Mouse (Mus musculus): ENCODE results near the gene Cmss1. TPM values are rescaled to one million over a fixed set of nuclear protein-coding genes. Genes with fewer than 3 reads are reported as not detected.

Gene Cmss1
- polyA plus RNA-seq, 1 experiment = 26.5 TPM

DNA sequence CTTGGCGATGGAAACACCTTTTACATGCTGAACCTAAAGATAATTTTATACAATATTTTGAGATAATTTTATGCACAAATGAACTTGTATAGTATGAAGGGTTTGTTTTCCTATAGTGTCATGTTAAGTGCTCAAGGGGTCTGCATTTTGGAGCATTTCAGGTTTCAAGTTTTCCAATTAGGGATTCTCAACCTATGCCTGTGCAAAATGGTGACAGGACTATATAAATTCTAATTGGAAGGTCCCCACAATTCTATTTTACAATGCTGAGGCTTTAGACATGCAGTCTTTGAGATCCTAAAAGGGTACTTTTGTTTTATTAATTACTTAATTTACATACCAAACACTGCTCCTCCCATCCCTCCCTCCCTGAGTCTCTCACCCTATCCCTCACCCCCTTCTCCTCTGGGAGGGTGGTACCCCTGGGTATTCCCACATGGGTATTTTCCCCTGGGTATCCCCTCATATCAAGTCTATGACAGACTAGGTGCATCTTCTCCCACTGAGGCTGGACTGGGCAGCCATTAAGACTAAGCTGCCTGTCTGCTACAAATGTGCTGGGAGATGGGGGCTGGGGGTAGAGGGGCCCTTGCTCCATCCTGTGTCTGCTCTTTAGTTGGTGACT is 30.8 kb downstream of the Cmss1 start:
- no peaks in the 10 kb centered on the region for H3K27me3 ChIP-seq (ENCODE audit: control insufficient read depth, insufficient read depth, insufficient read length)
- peaks cover 34% of the 10 kb centered on the region for H3K36me3 ChIP-seq (ENCODE audit: control insufficient read depth, insufficient read depth)
- H3K4me3 ChIP-seq = no peak overlapping the region
- no peak overlapping the region for H3K4me2 ChIP-seq (ENCODE audit: low read depth)
- TF ChIP-seq POLR2A (IDR thresholded peaks at IDR 0.05; ENCODE audit: insufficient read length, low read depth) (no peak), E2F4 (IDR thresholded peaks at IDR 0.05; ENCODE audit: insufficient read depth) (no peak), REST (IDR thresholded peaks at IDR 0.05; ENCODE audit: insufficient read depth, insufficient read length) (no peak), TCF3 (IDR thresholded peaks at IDR 0.05; ENCODE audit: insufficient read length, low read depth) (no peak), TCF12 (IDR thresholded peaks at IDR 0.05; ENCODE audit: insufficient read depth, poor library complexity, severe bottlenecking) (no peak), MYOG (IDR thresholded peaks at IDR 0.05; ENCODE audit: control insufficient read depth in 1 of 3, insufficient read depth in 1 of 3, insufficient read length in 2 of 3, low read depth in 2 of 3) (no peak), CEBPB (IDR thresholded peaks at IDR 0.05; ENCODE audit: insufficient read depth, poor library complexity, severe bottlenecking) (no peak), MAX (IDR thresholded peaks at IDR 0.05; ENCODE audit: low read depth) (no peak), SRF (IDR thresholded peaks at IDR 0.05; ENCODE audit: control insufficient read depth, insufficient read length, low read depth) (no peak), USF1 (IDR thresholded peaks at IDR 0.05; ENCODE audit: low read depth) (no peak), MYOD1 (IDR thresholded peaks at IDR 0.05; ENCODE audit: control insufficient read depth in 1 of 3, insufficient read length in 2 of 3, low read depth in 2 of 3) (no peak), POLR2AphosphoS2 (IDR thresholded peaks at IDR 0.05; ENCODE audit: insufficient read length, low read depth) (no peak)
- peaks cover 82% of the 10 kb centered on the region for H3K79me2 ChIP-seq (ENCODE audit: control insufficient read depth, insufficient read depth)
- no peak overlapping the region for H3ac ChIP-seq (ENCODE audit: control insufficient read depth, insufficient read length)

DNA sequence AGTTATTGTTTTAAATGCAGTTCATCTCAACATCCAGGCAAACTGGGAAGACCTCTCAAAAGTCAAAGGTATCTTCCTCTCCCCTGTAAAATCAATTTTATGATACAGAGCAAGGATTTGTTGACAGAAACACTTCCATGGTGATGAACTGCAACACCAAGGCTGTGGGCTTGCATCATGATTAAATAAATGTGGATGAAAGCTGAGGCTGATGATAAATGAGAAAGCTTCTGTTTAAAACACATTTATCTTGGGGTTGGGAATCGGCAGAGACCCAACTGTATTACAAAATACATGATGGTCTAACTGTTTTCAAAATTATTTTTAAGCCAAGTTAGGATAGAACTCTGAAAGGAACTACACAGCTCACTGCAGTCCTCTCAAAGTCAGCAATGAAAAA is 32.8 kb downstream of the Cmss1 start:
- peaks cover 42% of the 10 kb centered on the region for H3K36me3 ChIP-seq (ENCODE audit: control insufficient read depth, insufficient read depth)
- no peak overlapping the region for H3K4me3 ChIP-seq
- no peak for TF ChIP-seq MYOG (IDR thresholded peaks at IDR 0.05; ENCODE audit: control insufficient read depth in 1 of 3, insufficient read depth in 1 of 3, insufficient read length in 2 of 3, low read depth in 2 of 3)
- TF ChIP-seq REST (IDR thresholded peaks at IDR 0.05; ENCODE audit: insufficient read depth, insufficient read length) = no peak
- TF ChIP-seq USF1 (IDR thresholded peaks at IDR 0.05; ENCODE audit: low read depth) = no peak
- no peak for TF ChIP-seq TCF3 (IDR thresholded peaks at IDR 0.05; ENCODE audit: insufficient read length, low read depth)
- no peak for TF ChIP-seq POLR2AphosphoS2 (IDR thresholded peaks at IDR 0.05; ENCODE audit: insufficient read length, low read depth)
- no peak for TF ChIP-seq MAX (IDR thresholded peaks at IDR 0.05; ENCODE audit: low read depth)
- TF ChIP-seq SRF (IDR thresholded peaks at IDR 0.05; ENCODE audit: control insufficient read depth, insufficient read length, low read depth) = no peak
- no peak for TF ChIP-seq TCF12 (IDR thresholded peaks at IDR 0.05; ENCODE audit: insufficient read depth, poor library complexity, severe bottlenecking)
- TF ChIP-seq CEBPB (IDR thresholded peaks at IDR 0.05; ENCODE audit: insufficient read depth, poor library complexity, severe bottlenecking) = no peak
- TF ChIP-seq MYOD1 (IDR thresholded peaks at IDR 0.05; ENCODE audit: control insufficient read depth in 1 of 3, insufficient read length in 2 of 3, low read depth in 2 of 3) = no peak
- TF ChIP-seq POLR2A (IDR thresholded peaks at IDR 0.05; ENCODE audit: insufficient read length, low read depth) = no peak
- no peak for TF ChIP-seq E2F4 (IDR thresholded peaks at IDR 0.05; ENCODE audit: insufficient read depth)
- no peaks in the 10 kb centered on the region for H3K27me3 ChIP-seq (ENCODE audit: control insufficient read depth, insufficient read depth, insufficient read length)
- peaks cover 91% of the 10 kb centered on the region for H3K79me2 ChIP-seq (ENCODE audit: control insufficient read depth, insufficient read depth)
- H3K4me2 ChIP-seq (ENCODE audit: low read depth) = no peak overlapping the region
- H3ac ChIP-seq (ENCODE audit: control insufficient read depth, insufficient read length) = no peak overlapping the region

DNA sequence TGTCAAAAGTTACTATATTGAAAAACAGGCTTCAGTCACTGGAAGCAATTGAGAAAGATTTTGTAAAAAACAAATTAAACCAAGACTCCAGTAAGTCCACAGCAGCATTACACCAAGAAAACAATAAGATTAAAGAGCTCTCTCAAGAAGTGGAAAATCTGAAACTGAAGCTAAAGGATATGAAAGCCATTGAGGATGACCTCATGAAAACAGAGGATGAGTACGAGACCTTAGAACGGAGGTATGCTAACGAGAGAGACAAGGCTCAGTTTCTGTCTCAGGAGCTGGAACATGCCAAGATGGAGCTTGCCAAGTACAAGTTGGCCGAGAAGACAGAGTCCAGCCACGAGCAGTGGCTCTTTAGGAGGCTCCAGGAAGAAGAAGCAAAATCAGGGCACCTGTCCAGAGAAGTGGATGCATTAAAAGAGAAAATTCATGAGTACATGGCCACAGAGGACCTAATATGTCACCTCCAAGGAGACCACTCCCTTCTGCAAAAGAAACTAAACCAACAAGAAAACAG is 35.8 kb downstream of the Cmss1 start:
- H3K36me3 ChIP-seq (ENCODE audit: control insufficient read depth, insufficient read depth) = peaks cover 38% of the 10 kb centered on the region
- no peak overlapping the region for H3ac ChIP-seq (ENCODE audit: control insufficient read depth, insufficient read length)
- no peaks in the 10 kb centered on the region for H3K27me3 ChIP-seq (ENCODE audit: control insufficient read depth, insufficient read depth, insufficient read length)
- TF ChIP-seq MYOD1 (IDR thresholded peaks at IDR 0.05; ENCODE audit: control insufficient read depth in 1 of 3, insufficient read length in 2 of 3, low read depth in 2 of 3) (no peak), E2F4 (IDR thresholded peaks at IDR 0.05; ENCODE audit: insufficient read depth) (no peak), MAX (IDR thresholded peaks at IDR 0.05; ENCODE audit: low read depth) (no peak), SRF (IDR thresholded peaks at IDR 0.05; ENCODE audit: control insufficient read depth, insufficient read length, low read depth) (no peak), POLR2A (IDR thresholded peaks at IDR 0.05; ENCODE audit: insufficient read length, low read depth) (no peak), TCF12 (IDR thresholded peaks at IDR 0.05; ENCODE audit: insufficient read depth, poor library complexity, severe bottlenecking) (no peak), CEBPB (IDR thresholded peaks at IDR 0.05; ENCODE audit: insufficient read depth, poor library complexity, severe bottlenecking) (no peak), REST (IDR thresholded peaks at IDR 0.05; ENCODE audit: insufficient read depth, insufficient read length) (no peak), TCF3 (IDR thresholded peaks at IDR 0.05; ENCODE audit: insufficient read length, low read depth) (no peak), USF1 (IDR thresholded peaks at IDR 0.05; ENCODE audit: low read depth) (no peak), MYOG (IDR thresholded peaks at IDR 0.05; ENCODE audit: control insufficient read depth in 1 of 3, insufficient read depth in 1 of 3, insufficient read length in 2 of 3, low read depth in 2 of 3) (no peak), POLR2AphosphoS2 (IDR thresholded peaks at IDR 0.05; ENCODE audit: insufficient read length, low read depth) (no peak)
- H3K79me2 ChIP-seq (ENCODE audit: control insufficient read depth, insufficient read depth) = peaks cover 92% of the 10 kb centered on the region
- H3K4me2 ChIP-seq (ENCODE audit: low read depth) = no peak overlapping the region
- no peak overlapping the region for H3K4me3 ChIP-seq

DNA sequence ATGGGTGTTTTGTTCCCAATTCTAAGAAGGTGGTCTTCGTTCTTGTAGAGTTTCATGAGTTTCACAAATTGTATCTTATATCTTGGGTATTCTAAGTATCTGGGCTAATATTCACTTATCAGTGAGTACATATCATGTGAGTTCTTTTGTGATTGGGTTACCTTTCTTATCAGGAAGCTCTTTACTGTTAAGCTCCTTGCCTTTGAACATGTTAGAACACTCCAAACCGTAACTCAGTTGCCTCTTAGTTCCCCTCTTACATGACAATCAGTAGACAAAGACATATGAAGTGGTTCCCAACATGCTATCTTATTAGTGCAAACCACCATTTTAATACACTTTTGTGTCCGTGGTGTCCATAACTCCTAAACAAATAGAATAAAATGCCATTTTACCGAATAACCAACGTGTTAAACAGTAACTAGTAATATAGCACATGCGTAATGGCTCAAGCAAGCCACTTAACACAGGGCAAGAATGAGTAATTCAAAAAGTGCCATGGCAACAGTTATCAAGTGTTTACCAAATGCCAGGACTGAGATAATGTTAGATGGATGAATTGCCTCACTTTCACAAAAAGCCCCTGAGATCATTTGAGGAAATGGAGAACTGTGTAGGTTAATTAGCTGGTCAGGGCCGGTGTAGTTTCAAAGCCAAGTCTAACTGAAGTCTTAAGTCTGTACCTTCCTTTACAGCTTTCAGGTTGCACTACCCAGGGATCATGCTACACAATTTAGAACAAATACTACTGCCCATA is 37.8 kb downstream of the Cmss1 start:
- Histone ChIP-seq H3K27me3 (ENCODE audit: control insufficient read depth, insufficient read depth, insufficient read length) (no peaks in the 10 kb centered on the region), H3K79me2 (ENCODE audit: control insufficient read depth, insufficient read depth) (peaks cover 92% of the 10 kb centered on the region), H3ac (ENCODE audit: control insufficient read depth, insufficient read length) (no peak overlapping the region), H3K36me3 (ENCODE audit: control insufficient read depth, insufficient read depth) (peaks cover 34% of the 10 kb centered on the region), H3K4me2 (ENCODE audit: low read depth) (no peak overlapping the region), H3K4me3 (no peak overlapping the region)
- TF ChIP-seq E2F4 (IDR thresholded peaks at IDR 0.05; ENCODE audit: insufficient read depth) = no peak
- TF ChIP-seq CEBPB (IDR thresholded peaks at IDR 0.05; ENCODE audit: insufficient read depth, poor library complexity, severe bottlenecking) = no peak
- no peak for TF ChIP-seq SRF (IDR thresholded peaks at IDR 0.05; ENCODE audit: control insufficient read depth, insufficient read length, low read depth)
- no peak for TF ChIP-seq POLR2AphosphoS2 (IDR thresholded peaks at IDR 0.05; ENCODE audit: insufficient read length, low read depth)
- TF ChIP-seq USF1 (IDR thresholded peaks at IDR 0.05; ENCODE audit: low read depth) = no peak
- no peak for TF ChIP-seq TCF3 (IDR thresholded peaks at IDR 0.05; ENCODE audit: insufficient read length, low read depth)

Data from myocyte (in vitro differentiated cells).